Mouse (Mus musculus) lung, adult 2 months (tissue): ENCODE data around the gene Osbp2.

ENCODE experiments used
- CTCF ChIP-seq: fragments of 200-500 bp; IDR thresholded peaks from 2 replicates; pipeline ENCODE4 v1.5.1; 2011; ENCODE audit warnings: mild to moderate bottlenecking, low read length, control low read depth; ENCODE audit not compliant: insufficient read depth
- POLR2A ChIP-seq: fragments of 200-500 bp; IDR thresholded peaks from 2 replicates; pipeline ENCODE4 v1.6.1; 2011; ENCODE audit warnings: low read depth, mild to moderate bottlenecking, control low read depth, low read length, borderline replicate concordance; ENCODE audit errors: extremely low read depth

DNA sequence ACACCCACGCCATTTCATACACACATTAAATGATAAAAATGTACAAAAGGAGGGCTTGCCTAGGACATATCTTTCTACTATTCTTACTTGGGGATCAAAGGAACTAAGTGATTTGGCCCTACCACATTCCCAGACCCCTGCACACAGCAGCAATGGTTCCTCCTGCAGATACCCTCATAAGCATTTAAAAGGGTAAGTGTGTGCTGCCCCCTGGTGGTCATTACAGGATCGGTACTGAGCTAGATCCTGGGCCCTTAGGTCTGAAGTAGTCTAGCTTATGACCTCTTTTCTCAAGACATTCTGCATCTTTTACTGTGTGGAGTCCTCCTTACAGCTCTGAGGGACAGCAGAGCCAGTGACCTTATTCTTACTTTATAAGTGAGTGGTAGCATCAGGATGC lies 16.1 kb upstream of the Osbp2 start:
- TF ChIP-seq POLR2A (no peak), CTCF (peak; percentile 57)
